16 mouse cellular contexts compared by ENCODE assay signal in genomic region chr13:73939101-73939500, GRCm38 (mm10). TPM values are rescaled to one million over a fixed set of nuclear protein-coding genes. Genes with fewer than 3 reads are reported as not detected.
"Had no signal": no experiment of that assay in that cellular context is flagged by ENCODE, and none has a peak within 500 bp of the region (broad histone marks: within the 10 kb centered on the region; RNA-seq: fewer than 3 reads in every experiment).

No protein-coding gene starts in this region.

- H3K27ac ChIP-seq: limb, embryonic 12.5 days; midbrain, embryonic 13.5 days; neural tube, embryonic 12.5 days; stomach, postnatal 0 days had no signal

- DNase-seq: kidney, adult 18-20 months; kidney, postnatal 10 days; layer of hippocampus, postnatal 36 days; lung, adult 18-20 months; thymus, adult 2 months; thymus, postnatal 25 days had no signal

- ATAC-seq: midbrain, embryonic 13.5 days had no signal

- H3K9me3 ChIP-seq: limb, embryonic 12.5 days; midbrain, embryonic 13.5 days; neural tube, embryonic 12.5 days had no signal

- H3K27me3 ChIP-seq: limb, embryonic 12.5 days; midbrain, embryonic 13.5 days; neural tube, embryonic 12.5 days had no signal

RNA-seq across cellular contexts. Expression of gene Zdhhc11, which starts 24.6 kb away (rescaled TPM):
- polyA plus RNA-seq: kidney, embryonic 14.5 days; large intestine, adult 2 months; limb, embryonic 12.5 days; liver, adult 2 months; lung, embryonic 16.5 days; midbrain, embryonic 13.5 days; myocyte; neural tube, embryonic 12.5 days; stomach, postnatal 0 days; thymus, adult 2 months; urinary bladder, adult 2 months had no signal
